Mouse (Mus musculus): ENCODE measurements around the gene Ano6. TPM values are rescaled to one million over a fixed set of nuclear protein-coding genes. Genes with fewer than 3 reads are reported as not detected.
A peak's percentile ranks its signal among the peaks of the same experiment; 100 is the strongest.

Ano6 gene
- polyA plus RNA-seq, 1 experiment, result 24.4 TPM

- Histone ChIP-seq H3K27ac (ENCODE audit: control insufficient read depth, insufficient read depth, low read depth, low read length, poor library complexity) (0 out of 2 replicates have a peak overlapping the region, but pooled peaks have one; percentile 10), H3K4me3 (replicated peaks; ENCODE audit: control insufficient read depth, low read depth, low read length) (no peak overlapping the region), H3K4me1 (ENCODE audit: control insufficient read depth, insufficient read depth, low read length) (no peaks in the 10 kb centered on the region)
- TF ChIP-seq POLR2A (IDR thresholded peaks at IDR 0.05; ENCODE audit: borderline replicate concordance, control insufficient read depth, low read depth, low read length), result no peak
- no peak for TF ChIP-seq CTCF (IDR thresholded peaks at IDR 0.05; ENCODE audit: control insufficient read depth, insufficient read depth, low read length)
- WGBS, result 84% methylated on average over 10 of the region's 10 CpGs
Observed at GRCm38 (mm10) chr15:95974021-95974597, 183.5 kb downstream of the Ano6 start.

GRCm38 (mm10) chr15:95976156-95976876 lies 185.7 kb downstream of the Ano6 start:
- Histone ChIP-seq H3K27ac (ENCODE audit: control insufficient read depth, insufficient read depth, low read depth, low read length, poor library complexity) (no peak overlapping the region), H3K4me3 (replicated peaks; ENCODE audit: control insufficient read depth, low read depth, low read length) (no peak overlapping the region), H3K4me1 (ENCODE audit: control insufficient read depth, insufficient read depth, low read length) (no peaks in the 10 kb centered on the region)
- TF ChIP-seq POLR2A (IDR thresholded peaks at IDR 0.05; ENCODE audit: borderline replicate concordance, control insufficient read depth, low read depth, low read length) (no peak), CTCF (IDR thresholded peaks at IDR 0.05; ENCODE audit: control insufficient read depth, insufficient read depth, low read length) (no peak)
- WGBS, result 73% methylated on average over 4 of the region's 4 CpGs

- Histone ChIP-seq H3K27ac (ENCODE audit: control insufficient read depth, insufficient read depth, low read depth, low read length, poor library complexity) (no peak overlapping the region), H3K4me1 (ENCODE audit: control insufficient read depth, insufficient read depth, low read length) (no peaks in the 10 kb centered on the region), H3K4me3 (replicated peaks; ENCODE audit: control insufficient read depth, low read depth, low read length) (no peak overlapping the region)
- 74% methylated on average over 8 of the region's 8 CpGs for WGBS
- TF ChIP-seq POLR2A (IDR thresholded peaks at IDR 0.05; ENCODE audit: borderline replicate concordance, control insufficient read depth, low read depth, low read length), result no peak
- no peak for TF ChIP-seq CTCF (IDR thresholded peaks at IDR 0.05; ENCODE audit: control insufficient read depth, insufficient read depth, low read length)
Observed at GRCm38 (mm10) chr15:95977169-95977938, 186.7 kb downstream of the Ano6 start.

- H3K4me1 ChIP-seq (ENCODE audit: control insufficient read depth, insufficient read depth, low read length), result no peaks in the 10 kb centered on the region
- no peak overlapping the region for H3K4me3 ChIP-seq (replicated peaks; ENCODE audit: control insufficient read depth, low read depth, low read length)
- no peak overlapping the region for H3K27ac ChIP-seq (ENCODE audit: control insufficient read depth, insufficient read depth, low read depth, low read length, poor library complexity)
- TF ChIP-seq POLR2A (IDR thresholded peaks at IDR 0.05; ENCODE audit: borderline replicate concordance, control insufficient read depth, low read depth, low read length) (no peak), CTCF (IDR thresholded peaks at IDR 0.05; ENCODE audit: control insufficient read depth, insufficient read depth, low read length) (no peak)
- WGBS, result 60% methylated on average over 3 of the region's 3 CpGs
Observed at GRCm38 (mm10) chr15:95977939-95978252, 187.3 kb downstream of the Ano6 start.

GRCm38 (mm10) chr15:95980641-95981040 lies 190.0 kb downstream of the Ano6 start:
- H3K27ac ChIP-seq (ENCODE audit: control insufficient read depth, insufficient read depth, low read depth, low read length, poor library complexity), result no peak overlapping the region

GRCm38 (mm10) chr15:95987916-95988315 lies 197.3 kb downstream of the Ano6 start:
- Histone ChIP-seq H3K4me3 (replicated peaks; ENCODE audit: control insufficient read depth, low read depth, low read length) (no peak overlapping the region), H3K4me1 (ENCODE audit: control insufficient read depth, insufficient read depth, low read length) (no peaks in the 10 kb centered on the region), H3K27ac (ENCODE audit: control insufficient read depth, insufficient read depth, low read depth, low read length, poor library complexity) (no peak overlapping the region)
- TF ChIP-seq POLR2A (IDR thresholded peaks at IDR 0.05; ENCODE audit: borderline replicate concordance, control insufficient read depth, low read depth, low read length) (no peak), CTCF (IDR thresholded peaks at IDR 0.05; ENCODE audit: control insufficient read depth, insufficient read depth, low read length) (no peak)
- 84% methylated on average over 3 of the region's 3 CpGs for WGBS

More at GRCm38 (mm10) chr15:95980641-95981040, 190.0 kb downstream of the Ano6 start:
- Histone ChIP-seq H3K4me1 (ENCODE audit: control insufficient read depth, insufficient read depth, low read length) (no peaks in the 10 kb centered on the region), H3K4me3 (replicated peaks; ENCODE audit: control insufficient read depth, low read depth, low read length) (no peak overlapping the region)
- 78% methylated on average over 5 of the region's 5 CpGs for WGBS
- no peak for TF ChIP-seq CTCF (IDR thresholded peaks at IDR 0.05; ENCODE audit: control insufficient read depth, insufficient read depth, low read length)
- no peak for TF ChIP-seq POLR2A (IDR thresholded peaks at IDR 0.05; ENCODE audit: borderline replicate concordance, control insufficient read depth, low read depth, low read length)

GRCm38 (mm10) chr15:95989496-95990124 lies 199.0 kb downstream of the Ano6 start:
- no peak for TF ChIP-seq CTCF (IDR thresholded peaks at IDR 0.05; ENCODE audit: control insufficient read depth, insufficient read depth, low read length)
- TF ChIP-seq POLR2A (IDR thresholded peaks at IDR 0.05; ENCODE audit: borderline replicate concordance, control insufficient read depth, low read depth, low read length), result no peak
- Histone ChIP-seq H3K4me3 (replicated peaks; ENCODE audit: control insufficient read depth, low read depth, low read length) (no peak overlapping the region), H3K4me1 (ENCODE audit: control insufficient read depth, insufficient read depth, low read length) (no peaks in the 10 kb centered on the region), H3K27ac (ENCODE audit: control insufficient read depth, insufficient read depth, low read depth, low read length, poor library complexity) (no peak overlapping the region)
- 75% methylated on average over 9 of the region's 9 CpGs for WGBS

All from bone marrow, adult 2 months (tissue).